Mouse (Mus musculus) midbrain, embryonic 15.5 days (tissue): ENCODE data around the gene Prrx2. TPM values are rescaled to one million over a fixed set of nuclear protein-coding genes. Genes with fewer than 3 reads are reported as not detected.

Experiments used
- polyA plus RNA-seq: library from polyadenylated mRNA; unstranded; fragments of >200 nt; fragmentation: Nextera tagmentation; extraction: Ambion mirVana; gene quantifications from 2 replicates; pipeline ENCODE4 v1.2.1, GENCODE M21; 2015

The Prrx2 gene
- polyA plus RNA-seq, 1 experiment from 2014 or later: 3.7 TPM

Other genes with a start within 250 kb of the Prrx2 start
- gene Cstad, start 239.9 kb upstream of the Prrx2 start, polyA plus RNA-seq: 0.51 and 0.63 TPM in 2 replicates
- gene 1700001O22Rik, start 31.3 kb upstream of the Prrx2 start, polyA plus RNA-seq: 1.2 and 1.7 TPM in 2 replicates
- 122 and 123 TPM in 2 replicates for gene Ntmt1, start 27.1 kb upstream of the Prrx2 start, polyA plus RNA-seq
- gene Asb6, start 4.6 kb upstream of the Prrx2 start, polyA plus RNA-seq: 44.9 and 47.5 TPM in 2 replicates
- gene Ptges, start 94.9 kb downstream of the Prrx2 start, polyA plus RNA-seq: 5.1 and 6.3 TPM in 2 replicates
- gene Tor1b, start 118.0 kb downstream of the Prrx2 start, polyA plus RNA-seq: 19.9 and 20.8 TPM in 2 replicates
- gene Tor1a, start 133.0 kb downstream of the Prrx2 start, polyA plus RNA-seq: 90.6 and 97.3 TPM in 2 replicates
- gene BC005624, start 147.2 kb downstream of the Prrx2 start, polyA plus RNA-seq: 96.4 and 100 TPM in 2 replicates
- 50.2 and 55.5 TPM in 2 replicates for gene Usp20, start 147.3 kb downstream of the Prrx2 start, polyA plus RNA-seq